Mouse (Mus musculus) embryonic facial prominence, embryonic 11.5 days (tissue): ENCODE results near the gene Sez6l. TPM values are rescaled to one million over a fixed set of nuclear protein-coding genes. Genes with fewer than 3 reads are reported as not detected.

Source experiments
- ATAC-seq: fragments of 200-750 bp; cut with Nextera tagmentation; replicated peaks from 2 replicates; pipeline ENCODE4 v1.8.0; 2017; ENCODE audit warnings: low read depth; ENCODE audit not compliant: insufficient number of reproducible peaks, low FRiP score, low TSS enrichment
- DNase-seq: peaks from one replicate; pipeline ENCODE4 v3.0.0-alpha.2; 2015; ENCODE audit warnings: low spot score
- H3K27ac ChIP-seq: fragments of 300-500 bp; sonication (generic); replicated peaks from 2 replicates; pipeline ENCODE4 v1.5.1; 2014; ENCODE audit warnings: mild to moderate bottlenecking, low read depth, low read length, control low read depth
- H3K27me3 ChIP-seq: fragments of 300-500 bp; sonication (generic); 2 replicates; pipeline ENCODE4 v1.6.1; 2014; ENCODE audit warnings: mild to moderate bottlenecking, low read length, moderate library complexity, mixed read lengths; ENCODE audit not compliant: control insufficient read depth, insufficient read depth
- H3K36me3 ChIP-seq: fragments of 300-500 bp; sonication (generic); replicated peaks from 2 replicates; pipeline ENCODE4 v1.6.1; 2014; ENCODE audit warnings: low read depth, mild to moderate bottlenecking, low read length, moderate library complexity, mixed read lengths; ENCODE audit not compliant: control insufficient read depth, insufficient read depth
- H3K4me1 ChIP-seq: fragments of 300-500 bp; sonication (generic); 2 replicates; pipeline ENCODE4 v1.6.1; 2014; ENCODE audit warnings: low read length, mixed read lengths; ENCODE audit not compliant: control insufficient read depth, insufficient read depth
- H3K4me2 ChIP-seq: fragments of 300-500 bp; sonication (generic); 2 replicates; pipeline ENCODE4 v1.6.1; 2014; ENCODE audit warnings: low read depth, mild to moderate bottlenecking, control low read depth, low read length, moderate library complexity
- H3K4me3 ChIP-seq: fragments of 300-500 bp; sonication (generic); 2 replicates; pipeline ENCODE4 v1.5.1; 2014; ENCODE audit warnings: low read depth, low read length, control low read depth
- H3K9ac ChIP-seq: fragments of 300-500 bp; sonication (generic); replicated peaks from 2 replicates; pipeline ENCODE4 v1.6.1; 2014; ENCODE audit warnings: mild to moderate bottlenecking, control low read depth, low read length
- H3K9me3 ChIP-seq: fragments of 300-500 bp; sonication (generic); replicated peaks from 2 replicates; pipeline ENCODE4 v1.6.1; 2016; ENCODE audit warnings: mild to moderate bottlenecking, low read length, inconsistent platforms, mixed read lengths; ENCODE audit not compliant: control insufficient read depth
- WGBS: fragments of 180-500 bp; shearing (Covaris S2); extraction: QIAGEN DNeasy Blood & Tissue Kit; methylation state at CpG from one replicate; pipeline ENCODE4 v1.1.7; 2014; 5-methylcytosine and 5-hydroxymethylcytosine counted together
- polyA plus RNA-seq: library from polyadenylated mRNA; unstranded; fragments of >200 nt; fragmentation: Nextera tagmentation; extraction: Ambion mirVana; gene quantifications from 2 replicates; pipeline ENCODE4 v1.2.1, GENCODE M21; 2014

Gene Sez6l
- polyA plus RNA-seq, 1 experiment from 2014 or later: 0.48 TPM

- H3K36me3 ChIP-seq: no peaks in the 10 kb centered on the region
- no peak overlapping the region for H3K9ac ChIP-seq
- no peak overlapping the region for H3K4me3 ChIP-seq
- no peak for DNase-seq
- no peaks in the 10 kb centered on the region for H3K27me3 ChIP-seq
- ATAC-seq: no peak
- no peaks in the 10 kb centered on the region for H3K9me3 ChIP-seq
- WGBS: 88% methylated on average over 7 of the region's 7 CpGs
- no peak overlapping the region for H3K4me2 ChIP-seq
- peaks cover 2% of the 10 kb centered on the region for H3K4me1 ChIP-seq
- no peak overlapping the region for H3K27ac ChIP-seq
These were observed 50.5 kb downstream of the Sez6l start for GRCm38 (mm10) chr5:112526435-112526834.

DNA sequence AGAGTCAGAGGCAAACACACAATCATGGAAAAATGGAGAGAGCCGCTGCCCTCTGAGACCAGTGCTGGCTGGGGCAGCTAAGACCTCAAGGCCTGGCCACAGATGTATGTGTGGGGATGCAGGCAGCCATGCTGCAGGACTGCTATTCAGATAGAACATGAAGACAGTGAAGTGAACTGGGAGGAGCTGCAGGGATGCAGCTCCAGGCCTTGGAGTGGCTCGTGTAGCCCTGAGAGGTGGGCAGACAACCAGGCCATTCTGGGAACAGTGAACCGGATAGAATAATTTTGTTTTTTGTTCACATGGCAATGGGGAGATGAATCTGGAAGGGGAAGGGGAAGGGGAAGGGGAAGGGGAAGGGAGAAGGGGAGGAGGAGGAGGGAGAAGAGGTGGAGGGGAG lies 51.0 kb downstream of the Sez6l start:
- DNase-seq (no peak), ATAC-seq (no peak)
- Histone ChIP-seq H3K9me3 (no peaks in the 10 kb centered on the region), H3K4me2 (no peak overlapping the region), H3K27me3 (no peaks in the 10 kb centered on the region), H3K9ac (no peak overlapping the region), H3K27ac (no peak overlapping the region), H3K4me3 (no peak overlapping the region), H3K4me1 (peaks cover 6% of the 10 kb centered on the region), H3K36me3 (no peaks in the 10 kb centered on the region)
- 85% methylated on average over 3 of the region's 3 CpGs for WGBS

DNA sequence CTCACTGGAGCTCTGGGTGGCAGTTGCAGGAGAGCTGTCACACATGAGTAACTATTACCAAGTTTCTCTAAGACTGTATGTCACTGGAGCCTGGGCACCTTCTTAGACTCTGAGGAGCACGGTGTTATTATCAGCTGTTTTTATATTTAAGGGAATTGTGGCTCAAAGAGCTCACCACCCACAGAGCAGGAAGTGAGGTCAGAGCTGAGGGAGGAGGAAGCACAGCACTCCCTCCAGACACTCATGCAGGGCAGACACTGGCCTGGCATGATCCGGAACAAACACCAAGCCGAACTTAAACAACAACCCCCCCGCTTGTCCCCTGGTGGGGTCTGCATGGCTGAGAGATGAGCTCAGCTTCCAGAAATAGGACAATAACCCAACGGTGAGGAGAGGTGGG lies 51.7 kb downstream of the Sez6l start:
- Histone ChIP-seq H3K9me3 (no peaks in the 10 kb centered on the region), H3K4me2 (no peak overlapping the region), H3K4me1 (peaks cover 7% of the 10 kb centered on the region), H3K27ac (no peak overlapping the region), H3K9ac (no peak overlapping the region), H3K27me3 (no peaks in the 10 kb centered on the region), H3K36me3 (no peaks in the 10 kb centered on the region), H3K4me3 (no peak overlapping the region)
- 64% methylated on average over 5 of the region's 5 CpGs for WGBS
- DNase-seq (no peak), ATAC-seq (no peak)

DNA sequence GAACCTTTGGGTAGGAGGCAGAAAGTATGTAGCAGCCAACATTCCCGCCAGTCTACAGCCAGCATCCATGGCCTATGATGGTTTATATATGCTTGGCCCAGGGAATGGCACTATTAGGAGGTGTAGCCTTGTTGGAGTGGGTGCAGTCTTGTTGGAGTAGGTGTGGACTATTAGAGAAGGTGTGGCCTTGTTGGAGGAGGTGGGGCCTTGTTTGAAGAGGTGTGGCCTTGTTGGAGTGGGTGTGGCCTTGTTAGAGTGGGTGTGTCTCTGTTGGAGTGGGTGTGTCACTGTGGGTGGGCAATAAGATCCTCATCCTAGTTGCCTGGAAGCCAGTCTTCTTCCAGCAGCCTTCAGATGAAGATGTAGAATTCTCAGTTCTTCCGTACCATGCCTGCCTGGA lies 53.2 kb downstream of the Sez6l start:
- Histone ChIP-seq H3K4me2 (no peak overlapping the region), H3K36me3 (no peaks in the 10 kb centered on the region), H3K27me3 (no peaks in the 10 kb centered on the region), H3K4me3 (no peak overlapping the region), H3K9ac (no peak overlapping the region), H3K9me3 (no peaks in the 10 kb centered on the region), H3K27ac (no peak overlapping the region), H3K4me1 (peaks cover 7% of the 10 kb centered on the region)
- no peak for DNase-seq
- no peak for ATAC-seq
- 95% methylated on average over 2 of the region's 2 CpGs for WGBS

DNA sequence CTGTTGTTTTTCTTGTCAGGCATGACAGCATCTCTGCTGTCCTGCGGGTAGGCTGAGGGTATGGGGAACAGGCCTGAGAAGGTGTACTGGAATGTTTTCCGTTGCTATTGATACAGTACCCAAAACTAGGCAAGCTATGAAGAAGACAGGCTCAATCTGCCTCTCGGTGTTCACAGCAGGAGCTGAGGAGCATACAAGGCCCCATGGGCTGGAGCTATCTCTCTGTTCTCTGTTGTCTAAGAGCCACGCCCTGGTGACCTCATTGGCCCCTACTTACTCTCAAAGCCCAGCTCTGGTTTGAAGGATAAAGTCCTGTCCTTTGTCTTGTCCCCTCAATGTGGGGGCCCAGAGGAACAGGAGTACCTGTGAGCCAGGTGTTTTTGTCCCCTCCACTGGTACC lies 53.7 kb downstream of the Sez6l start:
- no peak overlapping the region for H3K4me2 ChIP-seq
- H3K27ac ChIP-seq: no peak overlapping the region
- ATAC-seq: no peak
- H3K9me3 ChIP-seq: no peaks in the 10 kb centered on the region
- H3K4me1 ChIP-seq: peaks cover 7% of the 10 kb centered on the region
- H3K9ac ChIP-seq: no peak overlapping the region
- no peaks in the 10 kb centered on the region for H3K36me3 ChIP-seq
- no peak overlapping the region for H3K4me3 ChIP-seq
- 83% methylated on average over 4 of the region's 4 CpGs for WGBS
- no peaks in the 10 kb centered on the region for H3K27me3 ChIP-seq
- no peak for DNase-seq

- no peak for DNase-seq
- Histone ChIP-seq H3K27ac (no peak overlapping the region), H3K4me1 (peaks cover 7% of the 10 kb centered on the region), H3K36me3 (no peaks in the 10 kb centered on the region), H3K4me3 (no peak overlapping the region), H3K9ac (no peak overlapping the region), H3K4me2 (no peak overlapping the region), H3K9me3 (no peaks in the 10 kb centered on the region), H3K27me3 (no peaks in the 10 kb centered on the region)
- 11% methylated on average over 19 of the region's 19 CpGs for WGBS
- no peak for ATAC-seq
These were observed 55.1 kb downstream of the Sez6l start for GRCm38 (mm10) chr5:112521703-112522527.

DNA sequence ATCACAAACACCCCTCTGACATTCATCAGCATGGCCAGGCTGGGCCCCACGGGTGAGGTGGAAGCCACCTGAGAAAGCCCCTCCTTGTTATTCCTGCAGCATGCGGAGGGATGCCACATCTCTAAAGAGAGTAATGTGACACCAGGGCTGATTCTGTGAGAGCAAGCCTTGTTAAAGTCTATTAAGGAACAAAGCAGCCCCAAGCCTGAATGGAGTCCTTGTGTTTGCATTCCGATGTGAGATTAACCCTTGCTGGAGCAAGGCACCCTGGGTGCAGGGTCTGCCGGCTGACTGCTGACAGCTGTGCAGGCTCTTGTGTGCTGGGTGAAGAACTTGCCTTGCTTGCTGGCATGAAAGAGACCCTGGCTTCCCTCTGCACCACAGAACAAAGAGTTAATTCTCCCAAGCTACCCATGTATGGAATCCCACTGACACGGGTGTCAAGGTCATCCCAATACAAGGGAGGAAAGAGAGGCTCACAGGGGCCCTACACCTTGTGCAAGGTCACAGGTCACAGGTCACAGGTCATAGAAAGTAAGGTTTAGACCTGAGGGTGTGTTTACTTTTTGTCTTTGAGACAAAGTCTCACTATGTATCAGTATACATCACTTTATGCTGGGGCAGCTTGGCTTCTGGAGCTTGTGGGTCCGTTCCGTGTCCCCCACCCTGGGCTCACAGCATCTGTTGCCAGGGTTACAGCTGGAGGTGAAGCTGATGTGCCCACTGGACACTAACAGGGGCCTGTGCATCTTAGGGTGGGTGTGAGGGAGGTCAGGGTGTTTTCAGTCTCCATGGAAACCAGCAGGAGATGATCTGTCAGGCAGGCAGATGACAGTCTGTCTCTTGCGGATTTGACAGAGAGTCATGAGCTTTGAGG lies 55.9 kb downstream of the Sez6l start:
- H3K4me3 ChIP-seq: no peak overlapping the region
- no peak overlapping the region for H3K9ac ChIP-seq
- ATAC-seq (peak; percentile 86), DNase-seq (peak; percentile 84)
- peaks cover 7% of the 10 kb centered on the region for H3K4me1 ChIP-seq
- no peak overlapping the region for H3K4me2 ChIP-seq
- H3K36me3 ChIP-seq: no peaks in the 10 kb centered on the region
- WGBS: under 1% methylated on average over 8 of the region's 8 CpGs
- peak overlapping the region; percentile 38; the same call in 1 of the 2 replicates for H3K27ac ChIP-seq
- no peaks in the 10 kb centered on the region for H3K27me3 ChIP-seq
- H3K9me3 ChIP-seq: no peaks in the 10 kb centered on the region

DNA sequence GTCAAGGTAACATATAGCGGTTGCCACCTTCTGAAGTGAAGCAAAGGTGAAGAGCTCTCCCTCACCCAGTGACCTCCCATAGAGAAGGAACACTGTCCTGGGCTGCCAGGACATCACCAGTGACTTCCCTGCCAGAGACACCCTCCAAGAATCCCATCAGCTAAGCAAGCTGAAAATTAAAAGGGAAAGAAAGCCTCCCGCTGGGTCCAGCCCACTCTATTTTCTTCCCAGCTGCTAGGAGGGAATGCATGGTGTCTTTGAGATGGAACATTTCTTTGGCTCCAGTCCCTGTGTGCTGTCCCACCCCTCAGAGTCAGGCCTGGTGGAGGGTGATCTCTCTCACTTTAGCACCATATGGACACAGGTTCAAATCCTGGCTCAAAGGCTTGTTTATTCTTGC lies 58.2 kb downstream of the Sez6l start:
- no peak for ATAC-seq
- H3K9me3 ChIP-seq: no peaks in the 10 kb centered on the region

More for the DNA sequence above, 58.2 kb downstream of the Sez6l start:
- no peak overlapping the region for H3K4me3 ChIP-seq
- H3K9ac ChIP-seq: no peak overlapping the region
- H3K4me2 ChIP-seq: no peak overlapping the region
- 75% methylated on average over 2 of the region's 2 CpGs for WGBS
- H3K36me3 ChIP-seq: no peaks in the 10 kb centered on the region
- H3K27ac ChIP-seq: no peak overlapping the region
- DNase-seq: no peak
- no peaks in the 10 kb centered on the region for H3K27me3 ChIP-seq
- H3K4me1 ChIP-seq: peaks cover 7% of the 10 kb centered on the region
